Mouse (Mus musculus) naive thymus-derived CD4-positive, alpha-beta T cell, adult 2 months (primary cell): ENCODE measurements around the gene Msmb.
A peak's percentile ranks its signal among the peaks of the same experiment; 100 is the strongest.
"Not testable (repeated sequence)": the region's sequence is repeated elsewhere in the genome, so short reads cannot be mapped to it uniquely, and the experiment has no call there.

Source experiments
- DNase-seq: peaks from one replicate; pipeline ENCODE4 v3.0.0-alpha.2; 2011; ENCODE audit warnings: low read depth

The Msmb gene

DNA sequence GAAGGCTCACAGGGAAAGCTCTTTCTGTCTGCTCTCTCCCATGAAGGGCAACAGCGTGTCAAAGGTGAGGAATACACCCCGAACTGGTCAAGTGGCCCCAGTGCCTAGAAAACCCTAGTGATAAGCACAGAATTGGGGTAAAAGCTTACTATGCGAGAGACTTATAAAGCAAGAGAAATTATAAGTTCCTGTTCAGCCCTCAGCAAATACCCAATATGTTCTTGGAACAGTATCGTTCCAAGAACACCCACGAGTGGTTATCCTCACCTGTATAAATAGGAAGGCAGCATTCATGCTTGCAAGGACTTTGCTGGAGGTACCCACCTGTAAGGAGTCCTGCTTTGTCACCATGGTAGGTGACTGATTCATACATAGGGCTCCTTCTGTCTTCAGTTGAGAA lies at the start of gene Msmb:
Gene Msmb, plus strand, starts transcription at position 301 of the 400 bp plus-strand sequence.
- no peak for DNase-seq

DNA sequence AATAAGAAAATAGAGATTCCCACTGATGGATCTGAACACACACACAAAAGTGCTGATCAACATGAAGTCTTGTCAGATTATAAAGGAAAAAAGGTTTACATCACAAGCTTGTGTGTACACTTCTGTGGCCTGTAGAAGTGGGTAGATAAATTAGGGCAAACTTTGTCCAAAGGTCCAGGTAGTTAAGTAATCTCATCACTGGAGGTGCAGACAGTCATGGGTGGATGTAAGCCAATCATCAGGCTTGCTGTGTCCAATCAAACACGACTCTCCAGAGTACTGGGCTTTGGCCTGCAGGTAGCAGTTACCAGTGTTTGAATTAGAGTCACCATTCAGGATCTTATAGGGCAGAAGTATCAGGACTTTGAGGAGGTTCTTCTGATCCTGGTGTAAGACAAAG lies 48.8 kb upstream of the Msmb start:
- DNase-seq = no peak

DNA sequence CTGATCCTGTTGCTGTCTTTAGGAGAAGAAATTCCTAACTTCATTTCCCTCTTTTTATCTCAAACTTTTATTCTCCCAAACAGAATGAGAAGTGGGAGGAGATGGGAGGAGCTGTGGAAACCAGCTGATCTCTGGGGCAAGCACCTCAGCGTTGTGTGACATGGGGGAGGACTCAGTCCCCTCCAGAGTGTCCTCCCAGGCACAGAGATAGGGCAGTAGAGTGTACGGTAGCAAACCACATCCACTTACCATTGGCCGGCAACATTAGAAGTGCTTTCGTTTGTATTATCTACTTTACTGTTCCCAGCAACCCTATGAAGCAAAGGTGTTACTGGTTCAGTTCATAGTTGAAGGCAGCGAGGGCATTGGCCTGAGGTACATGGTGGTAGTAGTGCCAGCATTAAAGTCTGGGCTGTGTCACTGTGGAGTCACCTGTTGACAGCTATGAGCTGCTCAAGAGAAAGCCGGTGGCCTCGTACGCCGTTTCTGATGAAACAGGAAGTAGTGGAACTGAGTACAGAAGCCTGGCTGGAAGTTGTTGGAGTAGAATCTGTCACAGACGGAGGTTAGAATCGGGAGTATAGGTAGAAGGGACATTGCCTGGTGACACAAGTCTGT lies 48.2 kb upstream of the Msmb start:
- no peak for DNase-seq

DNA sequence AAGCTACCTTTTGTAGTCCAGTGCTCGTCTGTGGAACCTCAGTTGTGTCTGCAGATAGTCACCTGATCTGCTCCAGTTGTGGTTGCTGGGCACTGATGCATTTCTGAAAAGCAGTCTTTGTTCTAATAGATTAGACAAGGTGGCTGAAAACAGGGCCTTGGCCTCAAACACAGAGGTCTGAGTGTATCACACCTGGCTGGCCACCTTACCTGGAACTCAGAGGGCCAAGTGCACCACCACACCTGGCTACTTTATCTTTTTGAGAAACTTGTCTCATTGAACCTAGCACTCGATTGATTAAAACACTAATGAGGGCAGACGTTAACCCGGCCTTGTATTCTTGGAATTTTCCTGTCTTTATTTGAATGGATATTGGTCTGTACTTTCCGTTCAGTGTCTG lies 46.2 kb upstream of the Msmb start:
- no peak for DNase-seq

DNA sequence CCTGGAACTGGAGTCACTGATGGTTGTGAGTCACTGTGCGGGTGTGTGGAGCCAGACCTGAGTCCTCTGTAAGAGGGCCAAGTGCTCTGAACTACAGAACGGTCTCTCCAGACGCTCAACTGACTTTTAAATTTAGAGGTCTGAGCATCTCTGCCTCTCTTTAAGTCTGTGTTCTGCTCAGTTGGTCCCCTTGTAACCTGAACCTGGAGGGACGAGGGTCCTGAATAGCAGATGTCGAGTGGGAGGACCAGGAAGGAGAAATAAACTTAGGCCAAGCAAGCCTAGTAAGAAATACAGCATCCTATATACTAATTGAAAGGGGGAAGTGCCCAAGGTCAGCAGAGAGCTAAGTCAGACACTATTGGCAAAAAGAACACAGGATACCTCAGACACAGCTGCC lies 45.1 kb upstream of the Msmb start:
- no peak for DNase-seq

DNA sequence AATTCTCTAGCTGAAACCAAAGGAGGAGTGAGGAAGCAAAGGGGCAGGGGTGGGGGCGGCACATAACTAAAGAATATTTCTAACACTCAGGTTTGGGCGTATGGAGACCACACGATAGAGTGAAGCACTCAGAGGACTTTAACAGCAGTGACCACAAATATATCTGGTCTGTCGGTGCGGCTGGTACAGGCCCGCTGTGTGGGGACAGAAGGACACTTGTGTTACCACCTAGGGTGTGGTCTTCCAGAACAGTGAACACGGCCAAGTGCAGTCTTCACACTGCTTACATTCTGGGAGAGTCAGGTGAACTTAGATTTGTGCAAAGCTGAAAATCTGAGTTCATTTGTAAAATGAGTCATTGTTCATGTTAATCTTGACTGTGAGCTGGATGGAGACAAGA lies 44.1 kb upstream of the Msmb start:
- DNase-seq = no peak

DNA sequence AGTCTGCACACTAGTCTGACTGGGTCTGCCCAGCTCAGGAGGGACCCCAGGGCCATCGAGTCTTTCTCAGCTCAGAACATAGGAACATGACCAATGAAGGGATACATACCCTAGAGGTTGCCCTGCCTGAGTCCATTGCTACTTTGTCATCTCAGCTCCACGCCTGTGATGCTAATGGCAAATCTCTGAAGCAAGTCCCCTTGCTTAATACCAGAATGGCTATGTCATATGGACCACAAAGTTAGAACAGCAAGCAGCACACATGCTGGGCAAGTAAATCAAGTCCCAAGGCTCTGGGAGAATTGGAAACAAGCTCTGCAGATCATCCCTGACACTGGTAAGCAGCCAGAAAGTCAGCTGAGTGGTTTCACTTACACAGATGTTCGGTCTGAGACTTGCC lies 42.9 kb upstream of the Msmb start:
- DNase-seq = no peak

DNA sequence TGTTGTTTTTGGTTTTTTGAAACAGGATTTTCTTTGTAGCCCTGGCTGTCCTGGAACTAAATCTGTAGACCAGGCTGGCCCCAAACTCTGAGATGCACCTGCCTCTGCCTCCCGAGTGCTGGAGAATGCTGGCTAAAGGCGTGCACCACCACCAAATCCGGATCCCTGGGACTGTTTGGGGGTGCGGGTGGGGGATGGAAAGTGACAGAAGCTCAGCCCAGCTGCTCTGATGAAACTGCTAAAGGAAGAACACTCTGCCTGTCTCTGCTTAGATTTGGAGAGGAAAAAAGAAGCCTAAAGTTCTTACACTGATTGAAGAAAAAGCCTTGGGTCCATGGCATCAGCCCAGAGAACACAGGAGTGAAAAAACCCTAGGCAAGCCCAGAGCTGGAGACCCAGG lies 38.3 kb upstream of the Msmb start:
- no peak for DNase-seq

DNA sequence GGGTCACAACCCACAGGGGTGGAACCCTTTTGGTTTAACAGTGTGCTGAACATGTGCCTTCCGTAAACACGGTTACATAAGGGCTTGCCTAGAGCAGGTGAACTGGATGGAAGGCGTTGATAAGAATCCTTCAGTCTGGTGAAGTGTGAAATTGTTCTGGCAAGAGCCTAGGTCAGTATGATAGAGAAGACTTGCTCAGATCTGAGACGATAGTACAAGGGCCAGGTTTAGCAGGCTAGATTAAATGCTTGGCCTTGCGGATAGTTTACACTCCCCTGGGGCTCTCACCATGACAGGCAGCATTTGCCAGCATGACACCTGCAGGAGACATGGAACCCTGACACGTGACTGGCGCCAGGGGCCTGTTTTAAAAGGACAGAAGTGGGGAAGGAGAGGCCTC lies 36.2 kb upstream of the Msmb start:
- DNase-seq = no peak

DNA sequence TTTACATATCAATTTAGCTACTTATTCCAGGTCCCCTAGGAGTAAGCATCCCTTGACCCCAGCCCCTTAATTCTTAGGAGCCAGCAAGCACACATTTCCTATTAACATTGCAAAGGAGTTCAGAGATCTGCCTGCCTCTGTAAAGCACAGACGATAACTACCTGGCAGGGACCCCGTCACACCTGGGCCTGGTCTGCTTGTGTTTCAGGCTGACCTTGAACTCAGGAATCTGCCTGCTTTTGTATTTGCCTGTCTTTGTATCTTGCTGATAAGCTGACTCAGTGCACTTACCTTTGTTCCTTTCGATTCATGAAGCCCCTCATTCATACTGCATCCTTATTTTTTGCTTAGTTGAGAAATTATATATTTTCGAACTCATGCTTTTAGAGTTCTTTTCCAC lies 34.9 kb upstream of the Msmb start:
- no peak for DNase-seq

DNA sequence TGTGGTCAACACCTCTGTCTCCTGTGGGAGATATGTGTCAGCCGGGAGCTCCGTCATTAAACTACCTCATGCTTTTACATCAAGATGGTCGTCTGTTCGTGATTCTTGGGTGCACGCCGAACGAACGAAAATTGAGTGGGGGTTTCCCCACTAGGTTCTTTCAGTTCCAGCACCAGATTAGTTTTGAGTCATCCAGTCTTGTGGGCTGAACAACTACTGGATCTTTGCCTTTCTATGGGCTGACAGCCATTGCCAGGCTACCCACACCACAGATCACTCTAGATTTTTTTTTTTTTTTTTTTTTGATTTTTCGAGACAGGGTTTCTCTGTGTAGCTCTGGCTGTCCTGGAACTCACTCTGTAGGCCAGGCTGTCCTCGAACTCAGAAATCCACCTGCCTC lies 29.7 kb upstream of the Msmb start:
- not testable (repeated sequence) for DNase-seq

DNA sequence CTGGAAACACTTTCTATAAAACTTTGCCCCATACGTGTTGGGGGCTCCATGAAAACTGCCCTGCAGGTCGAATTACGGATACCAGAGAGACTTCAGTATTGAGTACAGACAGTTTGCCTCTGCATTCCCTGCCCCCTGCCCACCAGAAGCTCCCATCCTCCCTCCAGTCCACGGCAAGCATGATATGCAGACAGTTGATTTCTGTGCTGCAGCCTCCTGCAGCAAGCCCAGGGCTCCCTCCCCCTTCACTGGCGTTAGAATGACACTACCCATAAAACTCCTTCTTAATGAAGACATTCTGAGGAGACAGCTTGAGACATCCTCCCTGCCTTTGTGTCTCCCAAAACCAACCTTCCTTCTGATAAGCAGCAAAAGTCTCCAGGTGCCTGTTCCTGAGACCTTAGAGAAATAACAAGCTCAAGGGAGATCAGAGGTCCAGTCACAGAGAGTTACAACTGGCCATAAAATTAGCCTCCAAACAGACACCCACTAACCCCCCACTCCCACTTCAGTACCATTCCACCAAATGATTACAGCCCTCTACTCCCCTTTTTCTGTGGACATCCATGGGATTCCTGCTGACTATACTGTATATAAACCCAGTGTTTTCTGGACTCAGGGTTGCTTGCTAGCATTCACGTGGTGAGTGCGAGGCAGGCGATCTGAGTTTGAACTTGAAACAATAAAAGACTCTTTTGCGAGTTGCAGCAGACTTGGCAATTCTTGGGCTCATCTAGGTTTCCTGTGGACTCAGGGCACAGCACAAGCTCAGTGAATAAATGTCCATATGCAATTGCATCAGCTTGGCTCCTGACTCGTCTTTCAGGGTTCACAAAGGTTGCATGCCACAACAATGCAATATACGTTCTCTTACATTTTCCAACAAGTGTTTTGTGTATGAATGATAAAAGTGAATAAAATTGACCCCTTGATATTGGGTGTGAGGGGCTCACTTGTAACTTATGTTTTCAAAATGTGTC lies 20.6 kb upstream of the Msmb start:
- no peak for DNase-seq

DNA sequence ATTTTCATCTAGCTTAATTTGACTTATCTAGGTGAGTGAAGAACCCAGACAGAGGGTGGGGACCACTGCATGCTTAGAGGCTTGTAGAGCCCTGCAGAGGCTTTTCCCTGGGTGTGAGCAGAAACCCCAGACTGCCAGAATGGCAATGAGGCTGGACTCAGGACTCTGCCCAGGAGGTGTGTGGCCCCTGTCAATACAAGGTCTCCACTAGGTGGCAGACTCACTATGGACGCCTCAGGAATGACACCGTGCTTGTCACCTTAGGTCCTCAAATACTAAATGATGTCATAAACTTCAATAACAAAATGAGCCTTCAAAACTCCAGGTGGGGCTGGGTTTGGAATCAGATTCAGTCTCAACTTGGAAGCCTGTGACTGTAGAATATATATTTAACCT lies 19.9 kb upstream of the Msmb start:
- DNase-seq = peak; percentile 53

DNA sequence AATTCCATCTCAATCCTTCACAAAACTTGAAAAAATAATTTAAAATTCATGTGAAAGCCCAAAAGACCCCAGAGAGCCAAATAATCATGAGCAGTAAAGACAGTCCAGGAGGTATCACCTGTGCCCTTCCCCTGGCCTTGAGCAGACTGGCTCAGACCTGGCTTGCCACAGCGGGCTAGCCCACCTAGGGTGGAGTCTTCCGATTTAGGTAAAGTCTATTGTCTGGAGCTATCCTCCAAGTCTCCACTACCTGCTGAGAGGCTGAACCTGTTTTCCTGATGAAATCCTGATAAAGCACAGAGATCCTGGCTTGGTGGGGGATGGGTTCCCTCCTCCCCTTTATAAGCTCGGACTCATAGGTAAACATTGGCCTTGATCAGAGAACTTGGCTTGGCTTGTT lies 17.6 kb upstream of the Msmb start:
- DNase-seq = no peak

DNA sequence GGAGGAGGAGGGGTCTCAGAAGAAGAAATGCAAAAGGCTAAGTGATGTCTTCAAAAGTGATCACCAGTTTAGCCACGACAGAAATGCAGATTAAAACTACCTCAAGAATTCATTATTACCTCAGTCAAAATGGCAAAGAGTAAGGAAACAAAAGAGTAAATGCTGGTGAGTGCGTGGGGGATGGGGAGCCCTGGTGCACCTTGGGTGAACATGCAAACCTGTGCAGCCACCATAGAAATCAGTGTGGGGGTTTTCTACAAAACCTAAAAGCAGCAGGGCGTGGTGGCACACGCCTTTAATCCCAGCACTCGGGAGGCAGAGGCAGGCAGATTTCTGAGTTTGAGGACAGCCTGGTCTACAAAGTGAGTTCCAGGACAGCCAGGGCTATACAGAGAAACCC lies 16.6 kb upstream of the Msmb start:
- DNase-seq = not testable (repeated sequence)

DNA sequence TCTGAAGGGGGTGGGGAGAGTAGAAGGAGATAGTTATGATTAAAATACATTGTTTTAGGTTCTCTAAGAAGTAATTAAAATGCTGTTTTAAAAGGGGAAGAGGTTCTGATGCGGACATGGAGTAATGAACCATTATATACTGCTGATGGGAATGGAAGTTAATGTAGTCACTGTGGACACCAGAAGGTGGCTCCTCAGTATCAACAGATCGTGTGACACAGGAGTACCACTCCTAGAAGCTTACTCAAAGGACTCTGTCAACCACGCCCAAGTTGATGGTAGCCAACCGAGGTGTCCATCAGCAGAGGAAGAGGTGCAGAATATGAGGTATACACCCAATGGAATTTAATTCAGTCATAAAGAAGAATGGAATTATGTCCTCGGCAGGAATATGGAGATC lies 13.4 kb upstream of the Msmb start:
- DNase-seq = no peak

DNA sequence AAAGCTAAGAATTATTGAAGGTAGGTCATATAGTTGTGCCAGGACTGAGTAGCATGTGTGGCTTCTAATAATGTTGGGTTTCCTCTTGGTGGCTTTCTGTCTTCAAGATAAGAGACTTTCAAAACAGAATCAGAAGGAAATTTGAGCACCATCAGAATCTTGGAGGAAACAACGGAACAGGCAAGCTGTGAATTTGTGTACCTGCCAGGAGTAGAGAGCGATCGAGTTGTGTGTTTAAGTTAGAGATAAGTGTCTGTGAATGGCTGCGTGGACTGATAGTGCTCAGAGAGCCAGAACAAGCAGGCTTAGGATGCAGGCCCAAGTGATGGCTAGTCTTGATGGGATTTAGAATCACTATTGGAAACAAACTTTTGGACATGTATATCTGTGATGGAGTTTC lies 10.0 kb upstream of the Msmb start:
- DNase-seq = no peak

DNA sequence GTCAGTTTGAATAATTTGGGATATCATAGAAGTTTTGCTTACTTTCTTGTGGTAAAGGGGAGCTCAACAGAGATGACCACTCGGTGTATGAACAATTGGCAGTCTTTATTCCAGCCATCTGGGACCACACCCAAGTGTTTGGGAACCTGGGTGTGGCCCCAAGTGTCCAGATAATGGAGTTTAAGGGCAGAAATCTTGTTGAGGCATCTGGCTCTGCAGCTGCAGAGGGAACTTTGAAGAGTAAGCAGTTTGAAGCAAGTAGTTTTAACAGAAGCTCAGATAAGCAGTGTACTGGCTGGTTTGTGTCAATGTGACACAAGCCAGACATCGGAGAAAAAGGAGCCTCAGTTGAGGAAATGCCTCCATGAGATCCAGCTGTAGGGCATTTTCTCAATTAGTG lies 7.5 kb upstream of the Msmb start:
- no peak for DNase-seq

DNA sequence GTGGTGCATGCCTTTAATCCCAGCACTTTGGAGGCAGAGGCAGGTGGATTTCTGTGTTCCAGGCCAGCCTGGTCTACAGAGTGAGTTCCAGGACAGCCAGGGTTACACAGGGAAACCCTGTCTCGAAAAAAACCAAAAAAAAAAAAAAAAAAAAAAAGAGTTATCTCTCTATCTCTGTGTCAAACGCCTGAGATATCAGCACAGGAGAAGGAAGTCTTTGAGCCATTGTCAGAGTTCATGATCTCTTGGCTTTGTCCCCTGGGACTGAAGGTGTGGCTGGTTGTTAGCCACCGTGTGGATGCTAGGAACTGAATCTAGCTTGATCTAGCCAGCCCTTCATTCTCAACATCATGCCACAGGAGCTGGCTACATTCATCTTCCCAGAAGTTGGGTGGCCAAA lies 5.4 kb upstream of the Msmb start:
- DNase-seq = not testable (repeated sequence)

DNA sequence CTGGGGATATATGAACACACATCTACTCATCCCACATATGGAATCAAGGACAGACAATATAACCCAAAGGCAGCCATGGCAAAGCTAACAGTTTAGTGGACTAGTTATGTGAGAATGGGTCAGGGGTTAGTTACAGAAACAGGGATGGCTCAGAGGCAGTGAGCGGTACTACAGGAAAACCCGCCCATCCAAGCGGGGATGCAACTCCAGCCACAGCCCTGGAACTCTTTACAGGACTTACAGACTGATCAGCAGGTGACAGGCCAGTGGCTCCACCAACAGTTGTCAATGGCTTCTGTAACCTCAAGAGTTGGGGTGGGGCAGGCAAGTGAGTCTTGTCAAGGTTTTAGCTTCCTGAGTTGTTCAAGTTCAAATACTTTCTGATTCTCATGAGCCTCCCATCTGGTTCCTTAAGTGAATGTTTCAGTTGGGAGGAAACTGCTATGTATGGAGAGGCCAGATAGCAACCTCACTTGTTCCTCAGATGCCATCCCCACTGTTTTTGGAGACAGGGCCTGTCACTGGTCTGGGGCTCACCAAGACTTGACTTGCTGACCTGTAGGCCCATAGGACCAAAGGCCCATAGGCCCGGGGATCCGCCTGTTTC lies 1.4 kb upstream of the Msmb start:
- no peak for DNase-seq

DNA sequence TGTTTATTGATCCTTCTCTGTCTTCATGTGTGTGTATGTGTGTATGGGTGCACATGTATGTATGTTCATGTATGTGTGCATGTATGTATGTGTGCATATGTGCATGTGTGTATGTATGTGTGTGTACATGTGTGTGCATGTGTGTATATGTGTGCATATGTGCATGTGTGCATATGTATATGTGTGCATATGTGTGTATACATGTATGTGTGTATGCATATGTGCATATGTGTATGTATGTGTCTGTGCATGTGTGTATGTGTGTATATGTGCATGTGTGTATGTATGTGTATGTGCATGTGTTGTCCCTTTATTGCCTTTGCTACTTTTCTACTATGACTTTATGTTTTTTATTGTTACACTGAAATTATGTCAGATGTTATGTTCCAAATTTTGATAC lies 2.9 kb downstream of the Msmb start:
- DNase-seq = no peak

DNA sequence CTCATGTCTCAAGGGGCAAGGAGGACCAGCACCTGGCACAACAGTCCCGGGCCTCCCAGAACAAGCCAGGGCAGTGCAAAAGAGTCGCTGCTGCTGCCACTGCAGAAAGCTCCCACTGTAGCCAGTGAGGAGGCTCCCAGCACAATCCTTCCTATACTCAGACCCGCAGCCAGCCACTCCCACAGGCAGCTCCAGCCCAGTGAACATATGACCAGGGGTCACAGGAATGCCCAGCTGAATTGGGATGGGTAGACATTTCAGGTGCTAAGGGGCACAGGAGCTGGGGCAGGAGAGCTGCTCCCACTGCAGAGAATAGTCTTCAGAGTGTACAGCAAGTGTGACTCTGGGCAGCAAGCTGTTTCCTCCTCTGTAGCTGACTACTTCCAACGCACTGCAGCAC lies 3.6 kb downstream of the Msmb start:
- DNase-seq = no peak

DNA sequence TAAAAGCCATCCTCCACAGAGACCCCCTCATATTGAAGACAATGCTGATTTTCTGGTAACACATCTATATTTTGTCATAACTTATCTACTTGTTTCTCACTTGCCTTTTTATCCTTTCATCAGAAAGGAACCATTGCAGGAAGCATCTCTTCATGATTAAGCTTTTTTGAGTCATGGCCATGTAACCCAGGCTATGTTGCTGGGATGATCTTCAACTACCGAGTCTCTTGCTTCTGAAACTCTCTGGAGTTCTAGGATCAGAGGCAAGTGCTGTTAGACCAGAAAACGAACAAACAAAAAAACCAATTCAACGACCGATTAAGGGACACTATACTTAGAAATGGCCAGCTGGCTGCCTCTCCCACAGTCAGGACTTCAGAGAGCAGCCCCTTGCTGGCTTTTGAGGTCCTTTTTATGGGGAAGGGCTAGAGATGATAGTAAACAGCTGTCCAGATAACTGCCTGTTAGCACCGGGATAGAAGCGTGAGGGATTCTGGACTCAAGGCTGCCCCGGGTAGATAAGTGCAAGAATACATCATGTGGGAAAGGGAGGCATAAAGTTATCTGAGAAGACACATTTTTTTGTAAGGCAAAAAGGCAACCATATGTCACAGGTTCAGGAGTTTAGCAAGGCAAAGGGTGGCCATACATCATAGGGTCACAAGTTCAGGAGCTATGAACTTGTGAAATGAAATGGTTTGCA lies 4.1 kb downstream of the Msmb start:
- no peak for DNase-seq
